Mouse (Mus musculus): ENCODE results near the gene Senp6.
"Not testable (repeated sequence)": the region's sequence is repeated elsewhere in the genome, so short reads cannot be mapped to it uniquely, and the experiment has no call there.

Senp6 gene

GRCm38 (mm10) chr9:80066367-80067220 lies at the start of gene Senp6:
Senp6 (plus strand) TSS chr9:80066903.
- DNase-seq (ENCODE audit: low spot score): peak; percentile 61

DNA sequence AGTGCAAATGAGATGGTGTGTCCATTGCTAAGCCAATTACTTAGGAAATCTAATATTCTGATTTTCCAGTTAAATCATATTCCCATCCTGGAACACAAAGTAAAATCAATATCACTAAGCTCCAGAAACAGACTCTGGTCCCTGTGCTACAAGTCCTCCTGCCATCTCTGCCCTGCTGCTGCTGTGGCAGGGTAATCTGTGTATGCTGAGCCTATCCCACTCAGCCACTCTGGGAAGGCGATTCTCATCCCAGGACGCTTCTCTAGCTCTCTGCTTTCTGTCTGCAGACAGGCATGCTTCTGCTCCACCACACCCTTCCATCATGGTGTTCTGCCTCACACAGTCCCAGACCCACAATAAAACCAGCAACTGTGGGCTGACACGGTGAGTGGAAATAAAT lies 46.3 kb upstream of the Senp6 start:
- no peak for DNase-seq (ENCODE audit: low spot score)

- no peak for DNase-seq (ENCODE audit: low spot score)
Measured at GRCm38 (mm10) chr9:80021648-80022047, 45.1 kb upstream of the Senp6 start.

GRCm38 (mm10) chr9:80022821-80023220 lies 43.9 kb upstream of the Senp6 start:
- no peak for DNase-seq (ENCODE audit: low spot score)

DNA sequence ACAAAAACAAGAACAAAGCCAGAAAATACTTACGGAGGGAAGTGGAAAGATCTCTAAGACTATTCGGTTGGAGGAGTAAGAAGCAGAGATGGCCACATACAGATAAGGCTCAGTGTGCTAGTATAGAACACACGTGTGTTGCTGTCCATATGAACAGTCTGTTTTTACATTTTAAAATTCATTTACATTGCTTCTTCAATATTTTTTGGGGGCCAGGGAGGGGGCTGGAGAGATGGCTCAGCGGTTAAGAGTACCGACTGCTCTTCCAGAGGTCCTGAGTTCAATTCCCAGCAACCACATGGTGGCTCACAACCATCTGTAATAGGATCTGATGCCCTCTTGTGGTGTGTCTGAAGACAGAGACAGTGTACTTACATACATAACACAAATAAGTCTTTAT lies 41.4 kb upstream of the Senp6 start:
- DNase-seq (ENCODE audit: low spot score): not testable (repeated sequence)

DNA sequence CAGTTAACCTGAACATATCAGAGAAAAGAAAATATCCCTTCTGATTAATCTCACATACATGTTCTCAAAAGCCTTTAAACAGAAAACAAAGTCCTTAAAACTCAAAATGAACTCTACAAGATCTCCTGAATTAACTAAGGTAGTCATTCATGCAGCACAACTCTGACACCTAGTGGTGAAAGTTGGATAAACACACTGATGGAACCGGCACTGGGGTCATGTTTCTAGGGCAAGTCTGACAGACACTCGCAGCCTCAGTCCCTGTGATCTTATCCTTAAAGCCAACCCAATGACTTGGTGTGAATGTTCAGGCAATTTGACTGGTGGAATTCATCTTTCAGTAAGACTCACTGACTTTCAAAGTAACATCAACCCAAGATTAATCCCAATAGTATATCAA lies 40.7 kb upstream of the Senp6 start:
- peak; percentile 60 for DNase-seq (ENCODE audit: low spot score)

- no peak for DNase-seq (ENCODE audit: low spot score)
Measured at GRCm38 (mm10) chr9:80026581-80027021, 40.1 kb upstream of the Senp6 start.

DNA sequence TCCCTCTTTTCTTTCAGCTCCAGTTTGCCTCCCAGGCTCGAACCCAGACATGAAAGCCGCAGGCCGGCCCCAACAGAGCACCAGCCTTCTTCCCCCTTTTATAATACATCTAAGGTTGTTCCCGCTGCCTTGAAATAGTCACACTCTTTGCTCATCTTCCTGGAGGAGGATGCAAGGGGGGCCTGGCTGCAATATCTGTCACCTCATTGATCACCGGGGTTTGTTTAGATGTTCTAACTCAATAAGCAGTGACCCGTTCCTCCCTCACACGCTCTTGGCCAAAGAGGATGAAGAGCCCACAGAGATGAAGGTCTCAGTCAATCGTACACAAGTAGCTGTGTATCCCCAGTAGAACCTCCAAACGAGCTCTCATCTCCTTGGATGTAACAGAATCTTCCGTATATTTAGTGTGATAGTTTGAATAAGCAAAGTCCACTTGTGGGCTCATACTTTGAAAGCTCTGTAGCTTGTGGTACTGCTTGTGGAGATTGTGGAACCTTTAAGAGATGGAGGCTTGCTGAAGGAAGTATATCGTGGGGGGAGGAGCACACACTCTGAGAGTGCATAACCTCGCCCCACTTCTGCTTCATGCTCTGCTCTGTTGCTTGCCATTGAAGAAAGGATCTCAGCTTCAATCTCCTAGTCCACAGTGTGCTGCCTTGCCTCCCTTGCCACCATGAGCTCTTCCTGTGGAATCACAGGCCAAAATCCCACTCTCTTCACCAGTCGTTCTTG lies 29.3 kb upstream of the Senp6 start:
- DNase-seq (ENCODE audit: low spot score): no peak

- no peak for DNase-seq (ENCODE audit: low spot score)
Measured at GRCm38 (mm10) chr9:80037997-80038383, 28.7 kb upstream of the Senp6 start.

DNA sequence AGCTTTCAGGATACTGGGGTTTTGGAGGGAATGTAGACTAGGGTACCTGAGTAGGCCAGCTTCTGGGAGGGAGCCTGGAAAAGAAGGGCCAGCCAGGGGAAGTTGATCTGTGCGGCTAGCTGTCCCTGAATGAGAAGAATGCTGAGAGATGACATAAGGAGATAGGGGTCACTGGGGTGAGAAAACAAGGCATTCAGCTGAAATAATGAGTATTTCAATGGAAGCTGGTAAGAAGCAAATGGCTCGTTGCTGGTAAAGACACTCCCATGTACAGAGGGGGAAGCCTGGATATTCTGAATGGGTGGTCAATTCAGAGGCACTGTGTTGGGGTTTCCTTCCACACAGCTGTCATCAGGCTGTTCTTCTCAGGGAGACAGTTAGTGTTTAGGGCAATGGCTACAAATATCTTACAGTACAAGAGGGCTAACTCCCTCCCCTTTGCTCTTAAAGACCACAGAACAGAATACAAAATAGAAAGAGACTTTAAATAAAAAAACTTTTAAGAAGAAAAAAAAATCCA lies 27.3 kb upstream of the Senp6 start:
- no peak for DNase-seq (ENCODE audit: low spot score)

DNA sequence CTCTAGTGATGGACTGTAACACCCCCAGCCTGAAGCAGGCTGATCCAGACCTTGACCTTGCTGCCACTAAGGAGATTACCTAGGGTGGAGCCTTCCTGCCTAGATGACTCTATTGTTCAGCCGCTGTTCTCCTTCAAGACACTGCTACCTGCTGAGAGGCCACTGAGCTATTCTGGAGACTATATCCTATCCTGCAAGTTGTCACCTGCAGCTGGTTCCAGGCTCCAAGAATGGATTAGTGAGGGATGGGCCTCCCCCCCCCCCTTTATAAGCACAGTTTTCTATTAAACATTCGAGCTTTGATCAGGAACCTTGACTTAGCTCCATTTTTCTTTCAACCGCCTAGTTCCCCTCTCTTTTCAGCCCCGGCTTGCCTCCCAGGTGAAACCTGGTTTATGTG lies 22.4 kb upstream of the Senp6 start:
- DNase-seq (ENCODE audit: low spot score): not testable (repeated sequence)

GRCm38 (mm10) chr9:80049271-80049670 lies 17.4 kb upstream of the Senp6 start:
- DNase-seq (ENCODE audit: low spot score): not testable (repeated sequence)

DNA sequence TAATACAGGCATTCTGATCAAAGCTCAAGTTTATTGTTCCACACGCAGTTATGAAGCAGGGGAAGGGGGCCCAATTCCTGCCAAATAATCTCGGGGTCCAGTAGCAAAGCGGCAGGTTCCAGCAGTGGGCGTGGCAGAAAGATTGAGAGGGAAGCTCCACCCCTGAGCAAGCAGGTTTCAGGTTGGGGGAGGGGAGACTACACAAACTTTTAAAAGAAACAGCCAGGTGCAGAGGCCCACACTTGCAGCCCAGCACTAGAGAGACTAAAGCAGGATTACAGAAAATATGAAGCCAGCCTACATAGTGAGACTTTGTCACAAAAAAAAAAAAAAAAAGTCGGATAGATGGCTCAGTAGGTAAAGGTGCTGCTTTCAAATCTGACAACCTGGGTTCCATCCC lies 13.8 kb upstream of the Senp6 start:
- DNase-seq (ENCODE audit: low spot score): no peak

- DNase-seq (ENCODE audit: low spot score): no peak
Measured at GRCm38 (mm10) chr9:80057690-80058089, 9.0 kb upstream of the Senp6 start.

GRCm38 (mm10) chr9:80065495-80065894 lies 1.2 kb upstream of the Senp6 start:
- DNase-seq (ENCODE audit: low spot score): not testable (repeated sequence)

DNA sequence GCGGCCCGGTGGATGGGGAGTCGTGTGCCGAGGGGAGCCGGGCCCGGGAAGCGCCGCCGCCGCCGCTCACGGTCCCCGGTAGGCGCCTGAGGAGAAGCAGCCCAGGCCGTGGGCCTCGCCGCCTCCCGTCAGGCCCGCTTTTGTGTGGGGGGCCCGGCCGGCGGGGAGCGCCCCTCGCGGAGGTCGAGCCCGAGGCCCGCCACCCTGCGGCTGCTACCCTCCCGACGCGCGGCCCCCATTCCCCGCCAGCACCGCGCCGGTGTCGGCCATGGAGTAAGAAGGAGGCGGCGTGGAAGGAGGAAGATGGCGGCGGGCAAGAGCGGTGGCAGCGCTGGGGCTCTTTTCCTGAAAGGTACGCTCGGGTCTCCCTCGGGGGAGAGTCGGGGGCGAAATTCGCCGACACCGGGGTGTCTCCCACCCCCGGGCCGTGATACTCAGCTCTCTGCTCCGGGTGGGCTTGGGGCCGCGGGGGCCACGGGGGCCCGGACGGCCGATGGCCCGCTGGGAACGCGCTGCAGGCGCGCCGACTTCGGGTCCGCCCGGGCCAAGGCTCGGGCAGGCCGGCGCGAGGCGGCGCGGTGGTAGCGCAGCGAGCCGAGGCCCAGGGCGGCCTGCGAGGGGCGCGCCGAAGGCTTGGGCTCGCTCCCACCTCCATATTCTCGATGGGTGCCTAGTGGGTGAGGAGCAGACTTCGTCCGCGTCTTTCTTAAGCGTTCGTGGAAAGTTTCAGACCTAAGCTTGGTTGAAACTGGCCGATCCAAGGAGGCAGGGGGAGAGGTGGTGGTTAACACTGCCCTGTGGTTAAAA lies 721 bp downstream of the Senp6 start:
- peak; percentile 55 for DNase-seq (ENCODE audit: low spot score)

- no peak for DNase-seq (ENCODE audit: low spot score)
Measured at GRCm38 (mm10) chr9:80068028-80068515, 1.4 kb downstream of the Senp6 start.

DNA sequence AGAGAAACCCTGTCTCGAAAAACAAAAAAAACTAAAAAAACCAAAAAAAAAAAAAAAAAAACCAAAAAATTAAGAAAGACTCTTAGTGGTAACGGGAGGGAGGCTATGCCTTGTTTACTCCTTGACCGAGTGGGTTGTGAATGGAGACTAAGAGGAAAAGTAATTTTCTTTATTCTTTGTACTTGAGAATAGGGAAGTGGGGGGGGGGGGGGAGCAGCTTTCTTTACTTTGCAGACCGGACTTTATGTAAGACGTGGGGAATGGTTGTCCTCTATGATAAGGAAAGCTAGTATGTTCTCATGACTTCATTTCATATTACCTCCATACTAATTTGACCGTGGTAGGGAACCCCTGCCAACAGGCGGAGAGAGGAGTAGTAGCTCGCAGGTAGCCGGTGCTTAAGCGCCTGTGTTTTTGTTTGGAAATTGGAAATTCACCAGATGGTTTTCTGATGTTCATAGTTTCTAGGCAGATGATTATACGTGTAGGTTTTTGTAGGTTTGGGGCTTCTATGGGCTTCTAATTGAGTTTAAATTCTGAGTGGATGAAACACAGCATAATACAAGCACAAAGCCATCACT lies 2.1 kb downstream of the Senp6 start:
- DNase-seq (ENCODE audit: low spot score): no peak

- no peak for DNase-seq (ENCODE audit: low spot score)
Measured at GRCm38 (mm10) chr9:80070026-80070425, 3.3 kb downstream of the Senp6 start.

DNA sequence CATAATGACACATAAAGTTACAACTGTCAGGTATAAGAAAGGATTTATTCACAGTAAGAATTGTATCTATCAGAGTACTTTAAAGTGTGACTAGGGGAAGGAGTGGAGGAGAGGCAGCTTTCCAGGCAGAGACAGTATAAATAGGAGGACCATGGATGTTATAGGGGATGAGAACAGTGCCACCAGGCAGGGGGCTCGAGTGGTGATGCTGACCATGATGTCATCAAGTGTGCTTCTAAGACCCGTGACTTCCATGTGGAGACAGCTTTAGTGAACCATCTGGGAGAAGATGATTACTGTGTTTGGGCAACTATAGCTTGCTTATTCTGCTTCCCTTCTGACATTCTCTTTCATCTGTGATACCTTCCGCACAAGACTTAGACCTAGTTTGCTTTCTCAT lies 4.9 kb downstream of the Senp6 start:
- DNase-seq (ENCODE audit: low spot score): no peak

- DNase-seq (ENCODE audit: low spot score): no peak
Measured at GRCm38 (mm10) chr9:80074067-80074466, 7.4 kb downstream of the Senp6 start.

DNA sequence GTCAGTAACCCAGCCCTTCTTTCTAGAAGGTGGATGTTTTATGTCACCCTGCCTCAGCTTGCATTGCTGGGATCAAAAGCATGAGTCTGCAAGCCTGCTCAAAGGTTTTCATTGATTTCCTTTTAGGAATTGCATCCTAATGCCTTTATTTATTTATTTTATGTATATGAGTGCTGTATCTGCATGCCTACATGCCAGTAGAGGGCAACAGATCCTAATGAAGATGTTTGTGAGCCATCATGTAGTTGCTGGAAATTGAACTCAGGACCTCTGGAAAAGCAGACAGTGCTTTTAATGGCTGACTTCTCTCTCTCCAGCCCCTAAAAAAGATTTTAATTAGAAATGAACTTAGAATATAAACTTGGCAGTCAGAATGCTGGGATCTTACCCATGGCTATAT lies 8.2 kb downstream of the Senp6 start:
- DNase-seq (ENCODE audit: low spot score): no peak
